Comparison of ENCODE assay signal across 10 mouse cellular contexts in the genomic region with DNA sequence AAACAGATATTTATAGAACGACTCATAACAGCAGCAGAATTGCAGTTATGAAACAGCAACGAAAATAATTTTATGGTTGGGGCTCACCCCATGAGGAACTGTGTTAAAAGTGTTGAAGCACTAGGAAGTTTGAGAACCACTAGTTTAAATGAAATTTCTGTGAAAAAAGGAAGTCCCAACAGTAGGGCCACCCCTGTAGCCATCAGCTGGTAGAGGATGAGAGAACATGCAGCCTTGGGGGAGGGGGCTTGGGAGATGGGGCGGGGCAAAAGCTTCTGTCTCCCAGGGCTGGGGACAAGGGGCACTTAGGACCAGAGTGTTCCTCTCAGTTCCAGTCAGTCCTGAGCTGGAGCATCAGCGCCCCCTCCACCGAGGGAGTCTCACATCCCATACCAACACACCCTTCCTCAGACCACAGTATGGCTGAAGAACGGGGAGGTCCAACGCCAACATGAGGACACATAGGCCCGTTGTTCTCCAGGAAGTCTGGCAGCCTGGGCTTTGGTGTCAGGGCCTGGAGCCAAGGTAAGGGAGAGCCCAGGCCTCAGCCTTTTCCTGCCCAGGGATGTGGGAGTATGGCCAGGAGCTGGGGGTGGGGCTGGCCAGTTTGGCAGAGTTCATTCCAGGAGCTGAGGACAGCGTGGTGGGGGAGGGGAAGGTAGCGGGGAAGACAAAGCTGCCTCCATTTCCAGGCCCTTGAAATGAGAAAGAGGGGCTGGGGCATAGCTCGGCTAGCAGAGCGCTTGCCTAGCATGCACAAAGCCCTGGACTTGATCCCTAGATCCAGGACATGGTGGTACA. TPM values are rescaled to one million over a fixed set of nuclear protein-coding genes. Genes with fewer than 3 reads are reported as not detected.
DNase-seq lines count a peak whose midpoint lies in the region; ATAC-seq and TF ChIP-seq lines count a peak whose summit lies in the region.
"Had no signal": no experiment of that assay in that cellular context is flagged by ENCODE, and none has a peak within 500 bp of the region (broad histone marks: within the 10 kb centered on the region; RNA-seq: fewer than 3 reads in every experiment).

No protein-coding gene starts in this region.

- H3K9ac ChIP-seq in heart, embryonic 12.5 days = peak overlapping the region; percentile 46
- peak overlapping the region; percentile 40; the same call in 1 of the 2 replicates for H3K9ac ChIP-seq in kidney, embryonic 14.5 days (ENCODE audit: low read depth, low read length)
- peak overlapping the region; percentile 42; the same call in 1 of the 2 replicates for H3K9ac ChIP-seq in liver, embryonic 11.5 days (ENCODE audit: low read depth, low read length)
- no peak overlapping the region for H3K9ac ChIP-seq in midbrain, postnatal 0 days (replicated peaks; ENCODE audit: low read length, poor library complexity, severe bottlenecking)

- peak overlapping the region; percentile 40 for H3K4me2 ChIP-seq in heart, embryonic 12.5 days
- H3K4me2 ChIP-seq in kidney, embryonic 14.5 days (replicated peaks; ENCODE audit: low read depth, low read length) = peak overlapping the region; percentile 21
- H3K4me2 ChIP-seq in liver, embryonic 11.5 days = peak overlapping the region; percentile 1; the same call in 1 of the 2 replicates
- H3K4me2 ChIP-seq in midbrain, postnatal 0 days (ENCODE audit: low read depth, low read length, poor library complexity, severe bottlenecking) = no peak overlapping the region

- H3K9me3 ChIP-seq in heart, embryonic 12.5 days (replicated peaks) = 0 out of 2 replicates have a peak, but pooled peaks cover 4% of the 10 kb centered on the region
- H3K9me3 ChIP-seq in kidney, embryonic 14.5 days (ENCODE audit: control insufficient read depth, low read length) = 0 out of 2 replicates have a peak, but pooled peaks cover 5% of the 10 kb centered on the region
- no peaks in the 10 kb centered on the region for H3K9me3 ChIP-seq in liver, embryonic 11.5 days (ENCODE audit: control insufficient read depth, low read length)
- no peaks in the 10 kb centered on the region for H3K9me3 ChIP-seq in midbrain, postnatal 0 days (ENCODE audit: low read length)

- H3K27me3 ChIP-seq in thymus, adult 2 months (ENCODE audit: control insufficient read depth, insufficient read depth, low read length) = no peaks in the 10 kb centered on the region
- no peaks in the 10 kb centered on the region for H3K27me3 ChIP-seq in heart, embryonic 12.5 days (replicated peaks)
- H3K27me3 ChIP-seq in kidney, embryonic 14.5 days (ENCODE audit: control insufficient read depth, insufficient read depth, low read length) = no peaks in the 10 kb centered on the region
- no peaks in the 10 kb centered on the region for H3K27me3 ChIP-seq in liver, embryonic 11.5 days (replicated peaks; ENCODE audit: control insufficient read depth, insufficient read depth, low read length)
- H3K27me3 ChIP-seq in midbrain, postnatal 0 days (ENCODE audit: insufficient read depth, low read length) = no peaks in the 10 kb centered on the region
- H3K27me3 ChIP-seq: Patski had no signal

- DNase-seq in thymus, postnatal 4 days = peak; percentile 45
- no peak for DNase-seq in thymus, adult 2 months
- no peak for DNase-seq in liver, embryonic 11.5 days (ENCODE audit: low spot score)
- peak; percentile 85 for DNase-seq in midbrain, postnatal 0 days (ENCODE audit: low spot score)
- DNase-seq in urinary bladder, postnatal 36 days (ENCODE audit: low spot score in 2 of 2) = peak; percentile 45 to 85

- TF ChIP-seq POLR2A in thymus, adult 2 months (IDR thresholded peaks at IDR 0.05; ENCODE audit: control insufficient read depth, extremely low read depth, insufficient read depth, low read length, poor library complexity) = no peak
- TF ChIP-seq POLR2A in embryonic fibroblast, embryonic 13.5 days (IDR thresholded peaks at IDR 0.05; ENCODE audit: low read depth, low read length) = no peak

- TF ChIP-seq CTCF in thymus, adult 2 months (IDR thresholded peaks at IDR 0.05; ENCODE audit: borderline replicate concordance, control insufficient read depth, extremely low read depth, insufficient read depth, low read length, poor library complexity) = no peak
- TF ChIP-seq CTCF in embryonic fibroblast, embryonic 13.5 days (IDR thresholded peaks at IDR 0.05; ENCODE audit: borderline replicate concordance, insufficient read depth, low read length) = no peak
- no peak for TF ChIP-seq CTCF in midbrain, postnatal 0 days (IDR thresholded peaks at IDR 0.05)

- H3K27ac ChIP-seq in thymus, adult 2 months (ENCODE audit: control insufficient read depth, insufficient read depth, low read length) = no peak overlapping the region
- H3K27ac ChIP-seq in embryonic fibroblast, embryonic 13.5 days (ENCODE audit: insufficient read depth, low read length) = peak overlapping the region; percentile 55
- H3K27ac ChIP-seq in heart, embryonic 12.5 days (ENCODE audit: poor library complexity, severe bottlenecking) = peak overlapping the region; percentile 94
- peak overlapping the region; percentile 77 for H3K27ac ChIP-seq in kidney, embryonic 14.5 days (ENCODE audit: low read depth, low read length)
- H3K27ac ChIP-seq in liver, embryonic 11.5 days (ENCODE audit: low read depth, low read length) = peak overlapping the region; percentile 71
- H3K27ac ChIP-seq in midbrain, postnatal 0 days (ENCODE audit: low read depth, low read length) = peak overlapping the region; percentile 69

- no peak overlapping the region for H3K4me3 ChIP-seq in thymus, adult 2 months (ENCODE audit: control insufficient read depth, insufficient read depth, low read length)
- no peak overlapping the region for H3K4me3 ChIP-seq in embryonic fibroblast, embryonic 13.5 days (ENCODE audit: insufficient read depth, low read length)
- no peak overlapping the region for H3K4me3 ChIP-seq in heart, embryonic 12.5 days
- no peak overlapping the region; the same call in 1 of the 2 replicates for H3K4me3 ChIP-seq in kidney, embryonic 14.5 days (ENCODE audit: low read length)
- H3K4me3 ChIP-seq in liver, embryonic 11.5 days (ENCODE audit: low read depth, low read length) = no peak overlapping the region
- no peak overlapping the region for H3K4me3 ChIP-seq in midbrain, postnatal 0 days (ENCODE audit: low read depth, low read length)

- peaks cover 5% of the 10 kb centered on the region for H3K4me1 ChIP-seq in thymus, adult 2 months (replicated peaks; ENCODE audit: control insufficient read depth, insufficient read depth, low read length)
- peaks cover 5% of the 10 kb centered on the region for H3K4me1 ChIP-seq in embryonic fibroblast, embryonic 13.5 days (ENCODE audit: control insufficient read depth, insufficient read depth, low read length)
- peaks cover 40% of the 10 kb centered on the region for H3K4me1 ChIP-seq in heart, embryonic 12.5 days (replicated peaks)
- peaks cover 25% of the 10 kb centered on the region for H3K4me1 ChIP-seq in kidney, embryonic 14.5 days (ENCODE audit: control insufficient read depth, insufficient read depth, low read length)
- peaks cover 44% of the 10 kb centered on the region for H3K4me1 ChIP-seq in liver, embryonic 11.5 days (replicated peaks; ENCODE audit: control insufficient read depth, insufficient read depth, low read length)
- H3K4me1 ChIP-seq in midbrain, postnatal 0 days (ENCODE audit: insufficient read depth, low read length) = no peaks in the 10 kb centered on the region

- peak; percentile 66 for ATAC-seq in heart, embryonic 12.5 days (ENCODE audit: insufficient number of reproducible peaks, low FRiP score)
- ATAC-seq in kidney, embryonic 14.5 days (ENCODE audit: low FRiP score, low TSS enrichment) = peak; percentile 20; the same call in 1 of the 2 replicates
- ATAC-seq in liver, embryonic 11.5 days (replicated peaks; ENCODE audit: low FRiP score) = no peak
- ATAC-seq in midbrain, postnatal 0 days (ENCODE audit: low FRiP score) = peak; percentile 73

- WGBS in thymus, adult 2 months = 56% methylated on average over 12 of the region's 12 CpGs
- WGBS in heart, embryonic 12.5 days = 34% methylated on average over 12 of the region's 12 CpGs
- WGBS in kidney, embryonic 14.5 days = 38% methylated on average over 12 of the region's 12 CpGs
- WGBS in liver, embryonic 11.5 days = 54% methylated on average over 12 of the region's 12 CpGs
- 42% methylated on average over 12 of the region's 12 CpGs for WGBS in midbrain, postnatal 0 days

- H3K36me3 ChIP-seq in thymus, adult 2 months (ENCODE audit: control insufficient read depth, insufficient read depth, low read length) = peaks cover 7% of the 10 kb centered on the region; the same call in 1 of the 2 replicates
- peaks cover 28% of the 10 kb centered on the region for H3K36me3 ChIP-seq in heart, embryonic 12.5 days
- peaks cover 12% of the 10 kb centered on the region; the same call in 1 of the 2 replicates for H3K36me3 ChIP-seq in kidney, embryonic 14.5 days (ENCODE audit: control insufficient read depth, insufficient read depth, low read length)
- peaks cover 32% of the 10 kb centered on the region for H3K36me3 ChIP-seq in liver, embryonic 11.5 days (ENCODE audit: control insufficient read depth, insufficient read depth, low read length)
- no peaks in the 10 kb centered on the region for H3K36me3 ChIP-seq in midbrain, postnatal 0 days (ENCODE audit: insufficient read depth, low read length)

RNA-seq across cellular contexts. Expression of a gene that starts 11.2 kb away (rescaled TPM):
- polyA plus RNA-seq in thymus, adult 2 months (2012; rRNA removed) = 455 and 506 TPM in 2 replicates
- polyA plus RNA-seq in embryonic fibroblast, embryonic 13.5 days (2011; ENCODE audit: insufficient read length, low read depth, missing spikeins) = 1,481 and 1,562 TPM in 2 replicates
- 1,306 and 1,316 TPM in 2 replicates for polyA plus RNA-seq in heart, embryonic 12.5 days (2016; fragmentation: Nextera tagmentation; extraction: Ambion mirVana)
- 1,653 and 1,961 TPM in 2 replicates for polyA plus RNA-seq in kidney, embryonic 14.5 days (2014; fragmentation: Nextera tagmentation; extraction: Ambion mirVana)
- polyA plus RNA-seq in liver, embryonic 11.5 days (2014; fragmentation: Nextera tagmentation; extraction: Ambion mirVana) = 1,837 and 1,887 TPM in 2 replicates
- total RNA-seq in midbrain, postnatal 0 days (2014; rRNA removed) = 1,063 and 1,068 TPM in 2 replicates
- polyA plus RNA-seq in midbrain, postnatal 0 days (2015; fragmentation: Nextera tagmentation; extraction: Ambion mirVana) = 1,368 and 1,371 TPM in 2 replicates

RNA-seq across cellular contexts. Expression of a gene that starts 15.1 kb away (rescaled TPM):
- polyA plus RNA-seq in thymus, adult 2 months (2012; rRNA removed) = 358 and 385 TPM in 2 replicates
- 81.9 and 90.3 TPM in 2 replicates for polyA plus RNA-seq in embryonic fibroblast, embryonic 13.5 days (2011; ENCODE audit: insufficient read length, low read depth, missing spikeins)
- 68.3 and 74.1 TPM in 2 replicates for polyA plus RNA-seq in heart, embryonic 12.5 days (2016; fragmentation: Nextera tagmentation; extraction: Ambion mirVana)
- polyA plus RNA-seq in kidney, embryonic 14.5 days (2014; fragmentation: Nextera tagmentation; extraction: Ambion mirVana) = 61.4 and 83.5 TPM in 2 replicates
- 277 and 325 TPM in 2 replicates for polyA plus RNA-seq in liver, embryonic 11.5 days (2014; fragmentation: Nextera tagmentation; extraction: Ambion mirVana)
- total RNA-seq in midbrain, postnatal 0 days (2014; rRNA removed) = 45.3 and 82.1 TPM in 2 replicates
- polyA plus RNA-seq in midbrain, postnatal 0 days (2015; fragmentation: Nextera tagmentation; extraction: Ambion mirVana) = 38.4 TPM in 2 replicates

RNA-seq across cellular contexts. Expression of a gene that starts 17.6 kb away (rescaled TPM):
- polyA plus RNA-seq in thymus, adult 2 months (2012; rRNA removed) = 0.61 and 1.3 TPM in 2 replicates
- polyA plus RNA-seq in embryonic fibroblast, embryonic 13.5 days (2011; ENCODE audit: insufficient read length, low read depth, missing spikeins) = not detected in 2 replicates
- 0.24 and 0.92 TPM in 2 replicates for polyA plus RNA-seq in heart, embryonic 12.5 days (2016; fragmentation: Nextera tagmentation; extraction: Ambion mirVana)
- polyA plus RNA-seq in kidney, embryonic 14.5 days (2014; fragmentation: Nextera tagmentation; extraction: Ambion mirVana) = 4.2 and 5.1 TPM in 2 replicates
- 0.62 and 1.0 TPM in 2 replicates for polyA plus RNA-seq in liver, embryonic 11.5 days (2014; fragmentation: Nextera tagmentation; extraction: Ambion mirVana)
- total RNA-seq in midbrain, postnatal 0 days (2014; rRNA removed) = not detected in 2 replicates
- not detected in 2 replicates for polyA plus RNA-seq in midbrain, postnatal 0 days (2015; fragmentation: Nextera tagmentation; extraction: Ambion mirVana)
- total RNA-seq: neutrophil, adult 5-6 weeks had no signal
- polyA plus RNA-seq: Patski had no signal

RNA-seq across cellular contexts. Expression of a gene that starts 20.6 kb away (rescaled TPM):
- polyA plus RNA-seq in thymus, adult 2 months (2012; rRNA removed) = 135 and 137 TPM in 2 replicates
- 61.1 and 65.3 TPM in 2 replicates for polyA plus RNA-seq in embryonic fibroblast, embryonic 13.5 days (2011; ENCODE audit: insufficient read length, low read depth, missing spikeins)
- 85.6 and 89.6 TPM in 2 replicates for polyA plus RNA-seq in heart, embryonic 12.5 days (2016; fragmentation: Nextera tagmentation; extraction: Ambion mirVana)
- polyA plus RNA-seq in kidney, embryonic 14.5 days (2014; fragmentation: Nextera tagmentation; extraction: Ambion mirVana) = 122 and 140 TPM in 2 replicates
- polyA plus RNA-seq in liver, embryonic 11.5 days (2014; fragmentation: Nextera tagmentation; extraction: Ambion mirVana) = 110 and 116 TPM in 2 replicates
- 91.7 and 113 TPM in 2 replicates for total RNA-seq in midbrain, postnatal 0 days (2014; rRNA removed)
- polyA plus RNA-seq in midbrain, postnatal 0 days (2015; fragmentation: Nextera tagmentation; extraction: Ambion mirVana) = 71.8 and 75.3 TPM in 2 replicates

RNA-seq across cellular contexts. Expression of a gene that starts 28.8 kb away (rescaled TPM):
- 64.5 and 77.4 TPM in 2 replicates for polyA plus RNA-seq in thymus, adult 2 months (2012; rRNA removed)
- polyA plus RNA-seq in embryonic fibroblast, embryonic 13.5 days (2011; ENCODE audit: insufficient read length, low read depth, missing spikeins) = 4.3 and 6.2 TPM in 2 replicates
- 2.5 and 3.1 TPM in 2 replicates for polyA plus RNA-seq in heart, embryonic 12.5 days (2016; fragmentation: Nextera tagmentation; extraction: Ambion mirVana)
- polyA plus RNA-seq in kidney, embryonic 14.5 days (2014; fragmentation: Nextera tagmentation; extraction: Ambion mirVana) = 3.5 and 4.8 TPM in 2 replicates
- polyA plus RNA-seq in liver, embryonic 11.5 days (2014; fragmentation: Nextera tagmentation; extraction: Ambion mirVana) = 2.5 and 3.0 TPM in 2 replicates
- total RNA-seq in midbrain, postnatal 0 days (2014; rRNA removed) = 2.0 and 4.8 TPM in 2 replicates
- 2.5 and 3.1 TPM in 2 replicates for polyA plus RNA-seq in midbrain, postnatal 0 days (2015; fragmentation: Nextera tagmentation; extraction: Ambion mirVana)

Comparison
In these comparisons a context has a peak if more than half of its experiments do, and no peak if none do; other contexts are left out.
1. DNase-seq: peak in thymus, postnatal 4 days (single experiment), midbrain, postnatal 0 days (single experiment) and urinary bladder, postnatal 36 days (2 of 2); none in thymus, adult 2 months (single experiment) and liver, embryonic 11.5 days (single experiment).